ENCODE assay signal across 19 mouse cellular contexts in the genomic region with DNA sequence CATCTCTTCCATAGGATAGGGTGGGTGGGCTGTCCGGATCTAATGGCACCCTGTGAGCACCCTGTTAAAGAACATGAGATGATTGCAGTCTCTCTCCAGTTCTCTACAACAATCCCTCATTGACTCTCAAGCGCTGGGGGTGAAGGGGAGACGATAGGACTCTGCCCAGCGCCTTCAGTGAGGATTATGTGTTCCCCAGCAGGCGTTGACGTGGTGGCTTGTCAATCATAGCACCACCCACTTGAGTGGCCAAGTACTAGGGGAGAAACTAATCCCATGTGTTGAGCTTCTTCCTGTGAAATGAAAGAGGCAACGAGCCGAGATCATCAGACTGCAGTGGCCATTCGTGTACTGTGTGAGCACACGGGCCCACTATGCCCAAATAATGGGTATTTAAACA.
"Had no signal": no experiment of that assay in that cellular context is flagged by ENCODE, and none has a peak within 500 bp of the region (broad histone marks: within the 10 kb centered on the region; RNA-seq: fewer than 3 reads in every experiment).

No protein-coding gene starts in this region.

- H3K36me3 ChIP-seq: limb, embryonic 10.5 days; liver, embryonic 12.5 days; lung, embryonic 15.5 days; midbrain, embryonic 12.5 days; neural tube, embryonic 13.5 days; stomach, embryonic 15.5 days had no signal

- H3K9me3 ChIP-seq: limb, embryonic 10.5 days; lung, embryonic 15.5 days; midbrain, embryonic 12.5 days; stomach, embryonic 15.5 days had no signal

- H3K27me3 ChIP-seq: liver, embryonic 12.5 days; lung, embryonic 15.5 days; megakaryocyte, embryonic 14.5 days; midbrain, embryonic 12.5 days; neural tube, embryonic 13.5 days; stomach, embryonic 15.5 days had no signal

- H3K4me1 ChIP-seq: midbrain, embryonic 12.5 days had no signal

- H3K4me3 ChIP-seq: left cerebral cortex, adult 2 months; limb, embryonic 10.5 days; liver, embryonic 12.5 days; lung, embryonic 15.5 days; megakaryocyte, embryonic 14.5 days; midbrain, embryonic 12.5 days; neural tube, embryonic 13.5 days; stomach, embryonic 15.5 days had no signal

- H3K27ac ChIP-seq: kidney, postnatal 0 days; left cerebral cortex, adult 2 months; limb, embryonic 10.5 days; liver, embryonic 12.5 days; lung, embryonic 15.5 days; macrophage; midbrain, embryonic 12.5 days; neural tube, embryonic 13.5 days; stomach, embryonic 15.5 days had no signal

- H3K4me2 ChIP-seq: liver, embryonic 12.5 days; lung, embryonic 15.5 days; midbrain, embryonic 12.5 days; neural tube, embryonic 13.5 days; stomach, embryonic 15.5 days had no signal

- H3K9ac ChIP-seq: liver, embryonic 12.5 days; liver, postnatal 0 days; lung, embryonic 15.5 days; midbrain, embryonic 12.5 days; neural tube, embryonic 13.5 days; stomach, embryonic 15.5 days had no signal

- DNase-seq: kidney, postnatal 36 days; liver, postnatal 0 days; lung, postnatal 14 days; retina, postnatal 1 day; right cerebral cortex, postnatal 4 days; spleen, adult 18-20 months; thymus, adult 2 months; thymus, postnatal 25 days had no signal

- ATAC-seq: liver, embryonic 12.5 days; liver, postnatal 0 days; midbrain, embryonic 16.5 days had no signal
